Mouse (Mus musculus) testis, postnatal 10 days (tissue): ENCODE data around the gene Gxylt2.

ENCODE experiments used
- DNase-seq: peaks from one replicate; pipeline ENCODE4 v3.0.0; 2021; ENCODE audit warnings: low spot score

Gxylt2 gene

GRCm38 (mm10) chr6:100716152-100716551 is 11.6 kb downstream of the Gxylt2 start:
- no peak for DNase-seq

GRCm38 (mm10) chr6:100716817-100717216 is 12.3 kb downstream of the Gxylt2 start:
- DNase-seq = no peak

- no peak for DNase-seq
Observed at GRCm38 (mm10) chr6:100720098-100720501, 15.6 kb downstream of the Gxylt2 start.

- DNase-seq = no peak
Observed at GRCm38 (mm10) chr6:100720882-100721721, 16.6 kb downstream of the Gxylt2 start.

GRCm38 (mm10) chr6:100731996-100732375 is 27.5 kb downstream of the Gxylt2 start:
- no peak for DNase-seq

- no peak for DNase-seq
Observed at GRCm38 (mm10) chr6:100732376-100733021, 28.0 kb downstream of the Gxylt2 start.

- no peak for DNase-seq
Observed at GRCm38 (mm10) chr6:100733218-100733617, 28.7 kb downstream of the Gxylt2 start.

GRCm38 (mm10) chr6:100734321-100734720 is 29.8 kb downstream of the Gxylt2 start:
- DNase-seq = no peak

GRCm38 (mm10) chr6:100758431-100759208 is 54.1 kb downstream of the Gxylt2 start:
- DNase-seq = no peak

GRCm38 (mm10) chr6:100767756-100768155 is 63.2 kb downstream of the Gxylt2 start:
- no peak for DNase-seq

GRCm38 (mm10) chr6:100775923-100776505 is 71.5 kb downstream of the Gxylt2 start:
- DNase-seq = no peak

GRCm38 (mm10) chr6:100778595-100778994 is 74.1 kb downstream of the Gxylt2 start:
- DNase-seq = no peak

- no peak for DNase-seq
Observed at GRCm38 (mm10) chr6:100780421-100780820, 75.9 kb downstream of the Gxylt2 start.

- no peak for DNase-seq
Observed at GRCm38 (mm10) chr6:100781644-100782043, 77.1 kb downstream of the Gxylt2 start.

GRCm38 (mm10) chr6:100787726-100788125 is 83.2 kb downstream of the Gxylt2 start:
- DNase-seq = no peak

GRCm38 (mm10) chr6:100789161-100789560 is 84.6 kb downstream of the Gxylt2 start:
- DNase-seq = no peak

- no peak for DNase-seq
Observed at GRCm38 (mm10) chr6:100792055-100792659, 87.6 kb downstream of the Gxylt2 start.

GRCm38 (mm10) chr6:100792973-100793769 is 88.6 kb downstream of the Gxylt2 start:
- DNase-seq = no peak

GRCm38 (mm10) chr6:100795797-100796196 is 91.3 kb downstream of the Gxylt2 start:
- DNase-seq = no peak

GRCm38 (mm10) chr6:100799290-100799689 is 94.8 kb downstream of the Gxylt2 start:
- DNase-seq = no peak

GRCm38 (mm10) chr6:100799766-100800165 is 95.2 kb downstream of the Gxylt2 start:
- no peak for DNase-seq
